Mouse (Mus musculus) liver, embryonic 14.5 days (tissue): ENCODE results near the gene Rdm1. TPM values are rescaled to one million over a fixed set of nuclear protein-coding genes. Genes with fewer than 3 reads are reported as not detected.
"Not testable (repeated sequence)": the region's sequence is repeated elsewhere in the genome, so short reads cannot be mapped to it uniquely, and the experiment has no call there.

Experiments used
- ATAC-seq: fragments of 200-750 bp; cut with Nextera tagmentation; 2 replicates; pipeline ENCODE4 v1.8.0; 2017; ENCODE audit warnings: moderate number of reproducible peaks, mild to moderate bottlenecking, moderate library complexity; ENCODE audit not compliant: insufficient read depth
- DNase-seq, 3 experiments: peaks; one replicate each; pipeline ENCODE4 v3.0.0-alpha.2; 2012 to 2013; ENCODE audit warnings: low read depth in 3 of 3, low spot score in 3 of 3
- H3K27ac ChIP-seq: fragments of 300-500 bp; sonication (generic); 2 replicates; pipeline ENCODE4 v1.5.1; 2014; ENCODE audit warnings: moderate library complexity, mild to moderate bottlenecking, control low read depth, inconsistent platforms
- H3K27me3 ChIP-seq: fragments of 300-500 bp; sonication (generic); 2 replicates; pipeline ENCODE4 v1.6.1; 2014; ENCODE audit warnings: mild to moderate bottlenecking, low read length, moderate library complexity; ENCODE audit not compliant: control insufficient read depth, insufficient read depth
- H3K36me3 ChIP-seq: fragments of 300-500 bp; sonication (generic); replicated peaks from 2 replicates; pipeline ENCODE4 v1.6.1; 2014; ENCODE audit warnings: low read depth; ENCODE audit not compliant: control insufficient read depth, insufficient read depth
- H3K4me1 ChIP-seq, 2 experiments: fragments of 200-500 bp in 1 of 2; fragments of 300-500 bp in 1 of 2; sonication (generic) in 1 of 2; replicated peaks; 2 replicates each; pipeline ENCODE4 v1.6.1; 2012 to 2014; ENCODE audit warnings: antibody characterized with exemption in 1 of 2, inconsistent platforms in 1 of 2, low read length in 1 of 2; ENCODE audit not compliant: control insufficient read depth in 2 of 2, insufficient read depth in 2 of 2
- H3K4me2 ChIP-seq: fragments of 300-500 bp; sonication (generic); 2 replicates; pipeline ENCODE4 v1.6.1; 2014; ENCODE audit warnings: low read depth, mild to moderate bottlenecking, control low read depth, moderate library complexity
- H3K4me3 ChIP-seq, 2 experiments: fragments of 200-500 bp in 1 of 2; fragments of 300-500 bp in 1 of 2; sonication (generic) in 1 of 2; 2 replicates each; pipeline ENCODE4 v1.5.1; 2012 to 2014; ENCODE audit warnings: low read depth in 2 of 2, low read length in 2 of 2, mild to moderate bottlenecking in 2 of 2, control low read depth in 1 of 2, inconsistent platforms in 1 of 2, moderate library complexity in 1 of 2; ENCODE audit not compliant: insufficient read depth in 1 of 2
- H3K9ac ChIP-seq: fragments of 300-500 bp; sonication (generic); replicated peaks from 2 replicates; pipeline ENCODE4 v1.6.1; 2014; ENCODE audit warnings: mild to moderate bottlenecking, control low read depth, moderate library complexity
- H3K9me3 ChIP-seq: fragments of 300-500 bp; sonication (generic); 2 replicates; pipeline ENCODE4 v1.6.1; 2016; ENCODE audit warnings: low read length, mixed read lengths; ENCODE audit not compliant: control insufficient read depth
- CTCF ChIP-seq: IDR thresholded peaks from 2 replicates; pipeline ENCODE4 v1.5.1; 2016; ENCODE audit warnings: antibody characterized with exemption, low read depth, control low read depth
- EP300 ChIP-seq: IDR thresholded peaks from 2 replicates; pipeline ENCODE4 v1.6.1; 2016; ENCODE audit warnings: antibody characterized with exemption, low read depth
- WGBS: fragments of 180-500 bp; shearing (Covaris S2); extraction: QIAGEN DNeasy Blood & Tissue Kit; methylation state at CpG from one replicate; pipeline ENCODE4 v1.1.7; 2014; ENCODE audit not compliant: insufficient replicate concordance; 5-methylcytosine and 5-hydroxymethylcytosine counted together
- polyA plus RNA-seq, 2 experiments: library from polyadenylated mRNA; depleted of rRNA in 1 of 2; stranded (reverse) in 1 of 2; unstranded in 1 of 2; fragments of >200 nt; fragmentation: Nextera tagmentation in 1 of 2; extraction: Ambion mirVana in 1 of 2; gene quantifications; 2 replicates each; pipeline versions ENCODE4 v1.2.1 to v1.2.3; 2012 to 2014

Gene Rdm1
- polyA plus RNA-seq, 2 experiments: 5.7 to 9.4 TPM

DNA sequence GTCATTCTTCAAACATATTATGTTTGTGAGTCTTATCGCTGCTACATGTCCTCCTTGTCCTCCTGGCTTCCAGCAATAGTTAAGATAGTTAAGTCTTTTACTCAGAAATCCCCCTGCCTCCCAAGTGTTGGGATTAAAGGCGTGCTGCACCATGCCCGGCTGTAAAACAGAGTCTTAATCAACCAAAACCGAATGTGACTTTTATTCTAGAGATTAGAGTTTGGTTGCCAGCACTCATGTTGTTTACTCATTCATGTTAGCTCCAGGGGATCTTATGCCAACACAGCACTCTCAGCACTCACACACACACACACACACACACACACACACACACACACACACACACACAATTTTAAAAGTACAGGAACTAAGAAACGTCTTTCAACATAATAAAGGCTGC is 15.9 kb downstream of the Rdm1 start:
- Histone ChIP-seq H3K4me1 (peaks cover 0 to 7% of the 10 kb centered on the region in 2 experiments; a peak in 1 of 4 replicates), H3K9me3 (no peaks in the 10 kb centered on the region), H3K4me3 (no peak overlapping the region), H3K4me2 (no peak overlapping the region), H3K27ac (no peak overlapping the region; the same call in 1 of the 2 replicates), H3K27me3 (peaks cover 4% of the 10 kb centered on the region), H3K9ac (no peak overlapping the region), H3K36me3 (no peaks in the 10 kb centered on the region)
- WGBS: 40% methylated on average over 5 of the region's 5 CpGs
- TF ChIP-seq EP300: no peak
- no peak for TF ChIP-seq CTCF
- no peak for ATAC-seq
- no peak for DNase-seq

GRCm38 (mm10) chr11:101644591-101644990 is 17.6 kb downstream of the Rdm1 start:
- Histone ChIP-seq H3K9ac (no peak overlapping the region), H3K27ac (peak overlapping the region; percentile 54), H3K4me3 (no peak overlapping the region), H3K36me3 (no peaks in the 10 kb centered on the region), H3K27me3 (peaks cover 4% of the 10 kb centered on the region), H3K4me2 (peak overlapping the region; percentile 18; the same call in 1 of the 2 replicates), H3K4me1 (peaks cover 0 to 7% of the 10 kb centered on the region in 2 experiments; a peak in 1 of 4 replicates), H3K9me3 (no peaks in the 10 kb centered on the region)
- DNase-seq (no peak), ATAC-seq (no peak)
- TF ChIP-seq CTCF: no peak
- TF ChIP-seq EP300: no peak
- 54% methylated on average over 3 of the region's 3 CpGs for WGBS

DNA sequence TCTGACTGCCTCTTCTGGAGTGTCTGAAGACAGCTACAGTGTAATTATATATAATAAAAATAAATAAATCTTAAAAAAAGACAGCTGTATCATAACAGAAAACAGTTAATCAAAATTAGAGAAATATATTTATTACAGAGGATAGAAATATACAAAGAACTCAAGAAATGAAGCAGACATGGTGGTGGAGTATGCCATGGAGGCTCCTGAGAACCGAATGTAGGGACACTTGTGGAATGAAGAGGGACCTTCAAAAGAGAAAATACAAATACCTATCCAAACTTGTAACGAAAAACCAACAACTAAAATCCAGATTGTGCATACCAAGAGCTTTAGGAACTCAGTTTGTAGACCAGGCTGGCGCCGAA is 18.0 kb downstream of the Rdm1 start:
- H3K4me3 ChIP-seq, DNase-seq, H3K9ac ChIP-seq, H3K4me1 ChIP-seq, H3K36me3 ChIP-seq, ATAC-seq, H3K27me3 ChIP-seq, H3K9me3 ChIP-seq: not testable (repeated sequence)
- Histone ChIP-seq H3K4me2 (peak overlapping the region; percentile 15; the same call in 1 of the 2 replicates), H3K27ac (peak overlapping the region; percentile 54)
- WGBS: 0% methylated on average over 4 of the region's 4 CpGs

DNA sequence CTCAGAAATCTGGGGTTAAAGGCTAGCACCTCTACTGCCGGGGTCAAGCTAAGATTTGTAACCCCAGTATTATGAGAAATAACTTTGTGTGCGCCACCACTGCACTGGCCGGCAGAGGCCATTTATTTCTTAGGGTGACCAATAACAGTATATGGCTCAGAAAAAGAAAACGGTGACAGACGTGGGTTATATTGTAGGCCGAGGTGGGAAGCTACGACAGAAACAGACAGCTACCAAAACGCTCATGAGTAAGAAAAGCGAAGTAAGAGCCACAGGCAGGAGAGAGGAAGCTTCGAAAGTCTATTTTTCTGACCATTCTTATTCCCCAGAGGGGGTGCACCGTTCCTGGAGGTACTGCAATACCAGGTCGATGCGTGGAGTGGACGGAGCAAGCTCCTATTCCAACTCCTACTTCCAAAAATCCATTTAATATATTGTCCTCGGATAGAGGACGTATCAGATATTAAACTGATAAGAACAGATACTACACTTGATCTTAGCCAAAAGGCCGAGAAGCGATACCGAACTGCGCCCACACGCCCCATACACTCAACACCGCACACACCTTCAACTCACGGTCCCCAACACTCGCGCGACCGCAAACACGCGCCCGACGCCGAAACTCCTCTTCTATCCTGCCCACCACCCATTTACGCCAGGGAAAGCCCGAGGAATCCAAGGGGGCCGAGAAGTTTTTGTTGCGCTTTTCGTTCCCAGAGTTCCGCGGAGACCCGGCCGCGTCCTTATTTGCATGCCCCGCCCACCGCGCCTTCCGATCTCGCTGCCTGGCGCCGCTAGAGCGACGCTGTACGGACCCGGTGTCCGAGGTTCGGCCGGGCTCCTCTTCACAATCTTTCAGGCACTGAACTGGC is 18.7 kb downstream of the Rdm1 start:
- peak overlapping the region; percentile 75 for H3K27ac ChIP-seq
- DNase-seq (peak in 2 of 3 experiments; percentile 63 to 64), ATAC-seq (peak; percentile 78)
- H3K9me3 ChIP-seq, H3K36me3 ChIP-seq, H3K4me1 ChIP-seq, H3K27me3 ChIP-seq: not testable (repeated sequence)
- H3K9ac ChIP-seq: peak overlapping the region; percentile 77
- WGBS: under 1% methylated on average over 41 of the region's 56 CpGs
- H3K4me3 ChIP-seq: peak overlapping the region; percentile 39 to 57; a peak in 3 of 4 replicates
- peak overlapping the region; percentile 63 for H3K4me2 ChIP-seq
- peak; percentile 27 for TF ChIP-seq EP300

GRCm38 (mm10) chr11:101646283-101646794 is 19.3 kb downstream of the Rdm1 start:
- not testable (repeated sequence) for H3K36me3 ChIP-seq, H3K27me3 ChIP-seq, H3K4me1 ChIP-seq, DNase-seq, H3K9me3 ChIP-seq
- H3K4me3 ChIP-seq: peak overlapping the region; percentile 39 to 57; a peak in 3 of 4 replicates
- H3K27ac ChIP-seq: peak overlapping the region; percentile 75
- H3K9ac ChIP-seq: peak overlapping the region; percentile 77
- H3K4me2 ChIP-seq: peak overlapping the region; percentile 63
- WGBS: 13% methylated on average over 15 of the region's 16 CpGs
- ATAC-seq: peak; percentile 0; the same call in 1 of the 2 replicates

DNA sequence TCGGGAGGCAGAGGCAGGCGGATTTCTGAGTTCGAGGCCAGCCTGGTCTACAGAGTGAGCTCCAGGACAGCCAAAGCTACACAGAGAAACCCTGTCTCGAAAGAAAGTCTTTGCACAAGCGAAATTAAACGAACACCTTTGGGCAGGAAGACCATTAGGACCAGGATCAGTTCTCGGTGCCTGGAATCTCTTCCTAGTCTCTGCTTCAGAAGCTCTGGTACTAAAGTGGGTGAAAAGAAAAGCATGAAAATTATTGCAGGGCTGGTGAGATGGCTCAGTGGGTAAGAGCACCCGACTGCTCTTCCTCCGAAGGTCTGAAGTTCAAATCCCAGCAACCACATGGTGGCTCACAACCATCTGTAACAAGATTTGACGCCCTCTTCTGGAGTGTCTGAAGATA is 20.1 kb downstream of the Rdm1 start:
- H3K36me3 ChIP-seq, DNase-seq, H3K9me3 ChIP-seq, ATAC-seq, H3K27ac ChIP-seq, H3K27me3 ChIP-seq, H3K4me1 ChIP-seq, H3K4me3 ChIP-seq, H3K4me2 ChIP-seq, H3K9ac ChIP-seq: not testable (repeated sequence)
- whole genome bisulfite sequencing: 80% methylated on average over 10 of the region's 10 CpGs
